Mouse (Mus musculus) hindbrain, embryonic 11.5 days (tissue): ENCODE measurements around the gene Zic5. TPM values are rescaled to one million over a fixed set of nuclear protein-coding genes. Genes with fewer than 3 reads are reported as not detected.

Experiments
- ATAC-seq: fragments of 200-750 bp; cut with Nextera tagmentation; 2 replicates; pipeline ENCODE4 v1.8.0; 2017; ENCODE audit warnings: mild to moderate bottlenecking, moderate TSS enrichment, moderate library complexity; ENCODE audit not compliant: low FRiP score
- DNase-seq: peaks from one replicate; pipeline ENCODE4 v3.0.0-alpha.2; 2015; ENCODE audit warnings: low spot score
- H3K27ac ChIP-seq: fragments of 300-500 bp; sonication (generic); 2 replicates; pipeline ENCODE4 v1.5.1; 2014; ENCODE audit warnings: mild to moderate bottlenecking, low read depth, low read length
- H3K27me3 ChIP-seq: fragments of 300-500 bp; sonication (generic); 2 replicates; pipeline ENCODE4 v1.6.1; 2014; ENCODE audit warnings: mild to moderate bottlenecking, low read length, moderate library complexity, mixed read lengths; ENCODE audit not compliant: control insufficient read depth, insufficient read depth
- H3K36me3 ChIP-seq: fragments of 300-500 bp; sonication (generic); 2 replicates; pipeline ENCODE4 v1.6.1; 2014; ENCODE audit warnings: mild to moderate bottlenecking, low read length, moderate library complexity, mixed read lengths; ENCODE audit not compliant: control insufficient read depth, insufficient read depth
- H3K4me1 ChIP-seq: fragments of 300-500 bp; sonication (generic); replicated peaks from 2 replicates; pipeline ENCODE4 v1.6.1; 2014; ENCODE audit warnings: low read length, mixed read lengths; ENCODE audit not compliant: control insufficient read depth, insufficient read depth
- H3K4me2 ChIP-seq: fragments of 300-500 bp; sonication (generic); replicated peaks from 2 replicates; pipeline ENCODE4 v1.6.1; 2014; ENCODE audit warnings: mild to moderate bottlenecking, low read depth, low read length
- H3K4me3 ChIP-seq: fragments of 300-500 bp; sonication (generic); 2 replicates; pipeline ENCODE4 v1.5.1; 2014; ENCODE audit warnings: low read depth, low read length
- H3K9ac ChIP-seq: fragments of 300-500 bp; sonication (generic); 2 replicates; pipeline ENCODE4 v1.6.1; 2014; ENCODE audit warnings: low read depth, low read length
- H3K9me3 ChIP-seq: fragments of 300-500 bp; sonication (generic); 2 replicates; pipeline ENCODE4 v1.6.1; 2016; ENCODE audit warnings: low read length; ENCODE audit not compliant: control insufficient read depth
- WGBS: fragments of 180-500 bp; shearing (Covaris S2); extraction: QIAGEN DNeasy Blood & Tissue Kit; methylation state at CpG from one replicate; pipeline ENCODE4 v1.1.7; 2014; 5-methylcytosine and 5-hydroxymethylcytosine counted together
- polyA plus RNA-seq: library from polyadenylated mRNA; unstranded; fragments of >200 nt; fragmentation: Nextera tagmentation; extraction: Ambion mirVana; gene quantifications from 2 replicates; pipeline ENCODE4 v1.2.1, GENCODE M21; 2014

Gene Zic5
- polyA plus RNA-seq, 1 experiment from 2014 or later = 20.1 TPM

DNA sequence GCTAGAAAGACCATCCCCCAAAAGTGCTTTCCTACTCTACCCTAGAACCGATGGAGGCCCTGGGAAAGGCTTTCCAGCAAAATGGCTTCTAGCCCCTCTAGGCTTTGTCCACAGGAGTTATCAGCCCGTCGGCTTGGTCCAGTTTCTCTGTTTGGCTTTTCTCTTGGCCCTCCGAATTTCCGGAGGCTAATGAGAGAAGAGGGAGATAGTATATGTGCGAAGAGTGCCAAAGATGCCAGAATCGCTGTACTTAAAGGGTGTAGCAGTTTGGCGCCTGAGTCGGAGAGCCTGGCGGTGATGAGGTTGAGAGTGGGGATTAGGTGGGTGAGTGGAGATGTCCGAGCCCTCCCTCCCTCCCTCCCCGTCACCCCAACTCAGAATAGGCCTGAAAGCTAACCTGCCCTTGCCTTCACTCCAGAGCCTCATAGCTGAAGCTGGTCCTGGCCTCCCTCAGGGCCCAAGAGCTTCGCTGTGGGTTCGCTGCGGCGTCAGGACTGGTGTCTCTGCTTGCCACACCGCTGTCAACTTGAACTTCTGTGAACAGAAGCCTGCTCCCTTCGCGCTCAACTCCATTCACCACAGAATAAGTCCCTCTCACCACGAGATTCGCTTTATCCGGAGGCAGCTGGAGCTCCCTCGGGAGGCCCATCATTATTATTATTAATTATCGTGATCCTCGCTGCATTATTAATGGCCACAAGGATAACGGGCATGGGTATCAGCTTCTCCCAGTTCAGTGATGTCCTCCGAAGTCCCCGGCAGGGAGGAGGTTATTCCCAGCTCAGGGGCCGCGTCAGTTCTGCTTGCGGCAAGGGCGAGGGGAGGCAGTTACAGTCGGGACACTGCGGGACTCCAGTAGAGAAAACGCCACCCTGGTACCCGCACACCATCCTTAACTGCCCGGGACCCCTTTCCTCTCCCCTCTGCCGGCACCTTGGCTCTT, 16.9 kb upstream of the Zic5 start:
- H3K9me3 ChIP-seq = no peaks in the 10 kb centered on the region
- peak overlapping the region; percentile 76 for H3K27ac ChIP-seq
- H3K9ac ChIP-seq = peak overlapping the region; percentile 69
- H3K27me3 ChIP-seq = peaks cover 58% of the 10 kb centered on the region
- peak overlapping the region; percentile 79 for H3K4me3 ChIP-seq
- under 1% methylated on average over 38 of the region's 38 CpGs for WGBS
- H3K4me1 ChIP-seq = peaks cover 2% of the 10 kb centered on the region; the same call in 1 of the 2 replicates
- H3K36me3 ChIP-seq = no peaks in the 10 kb centered on the region
- DNase-seq = peak; percentile 73
- H3K4me2 ChIP-seq = peak overlapping the region; percentile 52
- ATAC-seq = peak; percentile 53

DNA sequence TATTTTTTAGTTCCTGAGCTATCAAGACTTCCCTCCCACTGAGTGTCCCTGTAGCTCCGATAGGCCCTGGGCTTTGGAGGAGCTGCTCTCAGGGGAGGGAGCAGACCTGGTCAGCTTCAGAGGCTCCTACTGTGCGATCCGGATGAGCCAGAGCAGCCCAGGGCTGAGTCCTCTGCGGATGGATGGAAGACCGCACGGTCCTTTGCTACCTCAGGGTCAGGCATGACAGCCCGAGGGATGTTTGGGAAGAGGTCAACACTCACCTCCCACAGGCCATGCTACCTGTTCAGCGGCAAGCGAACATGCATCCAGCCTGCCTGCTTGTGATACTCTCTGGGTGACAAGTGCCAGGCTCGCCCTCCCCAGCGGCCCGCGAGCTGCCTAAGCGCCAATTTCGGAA, 15.7 kb upstream of the Zic5 start:
- ATAC-seq = 0 out of 2 replicates have a peak, but pooled peaks have one; percentile 11
- Histone ChIP-seq H3K4me3 (peak overlapping the region; percentile 79), H3K27ac (peak overlapping the region; percentile 76; the same call in 1 of the 2 replicates), H3K4me2 (peak overlapping the region; percentile 52), H3K36me3 (no peaks in the 10 kb centered on the region), H3K4me1 (peaks cover 2% of the 10 kb centered on the region; the same call in 1 of the 2 replicates), H3K27me3 (peaks cover 53% of the 10 kb centered on the region), H3K9ac (peak overlapping the region; percentile 69), H3K9me3 (no peaks in the 10 kb centered on the region)
- 4% methylated on average over 15 of the region's 15 CpGs for WGBS
- DNase-seq = peak; percentile 68

DNA sequence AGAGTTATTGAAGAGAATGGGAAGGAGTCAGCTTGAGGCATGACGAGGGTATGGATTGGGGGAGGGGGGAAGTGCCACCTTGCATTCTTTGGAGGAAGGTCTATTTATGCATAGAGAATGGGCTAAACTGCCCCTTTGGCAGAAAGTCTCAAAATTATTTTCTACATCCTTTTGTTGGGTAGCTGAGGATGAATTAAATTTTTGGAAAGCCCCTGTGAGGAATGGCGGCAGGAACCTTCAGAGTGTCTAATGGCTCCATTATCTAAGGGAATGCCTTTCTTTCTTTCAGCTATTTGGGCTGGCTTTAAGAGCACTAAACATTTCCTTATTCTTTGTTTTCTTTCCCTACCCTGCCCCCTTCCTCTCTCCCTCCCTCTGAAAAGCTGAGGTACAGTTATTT, 14.9 kb upstream of the Zic5 start:
- DNase-seq = peak; percentile 55
- Histone ChIP-seq H3K27me3 (peaks cover 52% of the 10 kb centered on the region), H3K4me2 (peak overlapping the region; percentile 52), H3K36me3 (no peaks in the 10 kb centered on the region), H3K9ac (peak overlapping the region; percentile 69), H3K27ac (peak overlapping the region; percentile 76; the same call in 1 of the 2 replicates), H3K4me3 (peak overlapping the region; percentile 79), H3K4me1 (peaks cover 2% of the 10 kb centered on the region; the same call in 1 of the 2 replicates), H3K9me3 (no peaks in the 10 kb centered on the region)
- no peak for ATAC-seq
- 4% methylated on average over 2 of the region's 2 CpGs for WGBS

DNA sequence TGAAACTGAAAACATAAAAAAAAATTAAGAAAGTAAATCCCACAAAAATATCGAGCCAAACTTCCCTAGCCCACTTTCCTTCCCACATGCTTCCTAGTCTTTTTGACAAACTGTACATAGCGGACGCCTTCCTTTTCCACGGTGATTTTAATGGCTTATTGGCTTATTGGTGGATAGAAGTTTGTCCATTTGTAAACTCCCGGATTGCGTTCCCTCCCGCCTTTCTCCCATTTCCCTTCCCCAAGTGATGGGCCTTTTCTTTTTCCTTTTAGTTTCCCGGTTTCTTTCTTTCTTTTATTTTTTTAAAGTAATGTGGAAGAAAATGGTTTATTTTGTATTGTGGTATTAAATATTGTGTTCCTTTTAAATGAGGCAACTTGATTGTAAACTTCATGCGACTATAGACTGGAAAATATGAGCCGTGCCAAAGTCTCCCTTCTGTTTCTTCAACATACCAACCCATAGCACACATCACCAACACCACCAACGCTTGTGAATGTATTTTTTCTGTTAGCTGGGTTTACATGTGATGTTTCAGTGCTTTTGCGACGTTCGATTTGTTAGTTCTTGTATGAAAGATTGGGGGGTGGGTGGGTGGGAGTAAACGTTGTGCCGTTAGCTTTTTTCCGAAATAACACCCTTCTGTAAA, 14.1 kb upstream of the Zic5 start:
- peak overlapping the region; percentile 79 for H3K4me3 ChIP-seq
- H3K4me2 ChIP-seq = peak overlapping the region; percentile 36
- H3K36me3 ChIP-seq = no peaks in the 10 kb centered on the region
- peak overlapping the region; percentile 55 for H3K9ac ChIP-seq
- peaks cover 46% of the 10 kb centered on the region for H3K27me3 ChIP-seq
- H3K4me1 ChIP-seq = no peaks in the 10 kb centered on the region; the same call in 1 of the 2 replicates
- H3K9me3 ChIP-seq = no peaks in the 10 kb centered on the region
- H3K27ac ChIP-seq = no peak overlapping the region
- DNase-seq = peak; percentile 50
- ATAC-seq = no peak
- 8% methylated on average over 17 of the region's 17 CpGs for WGBS

DNA sequence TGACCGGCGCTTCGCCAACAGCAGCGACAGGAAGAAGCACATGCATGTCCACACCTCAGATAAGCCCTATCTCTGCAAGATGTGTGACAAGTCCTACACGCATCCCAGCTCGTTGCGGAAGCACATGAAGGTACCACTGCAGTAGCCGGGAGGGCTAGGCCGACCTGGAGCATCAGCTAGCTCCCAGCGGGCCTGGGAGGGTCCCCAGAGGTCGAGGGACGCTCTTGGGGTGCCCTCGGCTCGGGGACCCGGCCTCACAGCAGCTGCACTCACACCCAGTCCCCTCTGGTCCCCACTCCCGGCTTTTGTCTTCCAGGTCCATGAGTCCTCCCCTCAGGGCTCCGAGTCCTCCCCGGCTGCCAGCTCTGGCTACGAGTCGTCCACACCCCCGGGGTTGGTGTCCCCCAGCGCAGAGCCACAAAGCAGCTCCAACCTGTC, 13.1 kb upstream of the Zic5 start:
- Histone ChIP-seq H3K27ac (peak overlapping the region; percentile 97), H3K36me3 (no peaks in the 10 kb centered on the region), H3K9me3 (no peaks in the 10 kb centered on the region), H3K4me2 (peak overlapping the region; percentile 64), H3K9ac (peak overlapping the region; percentile 95), H3K4me3 (peak overlapping the region; percentile 79), H3K27me3 (peaks cover 43% of the 10 kb centered on the region), H3K4me1 (no peaks in the 10 kb centered on the region; the same call in 1 of the 2 replicates)
- DNase-seq (peak; percentile 74), ATAC-seq (no peak)
- 0% methylated on average over 22 of the region's 22 CpGs for WGBS

DNA sequence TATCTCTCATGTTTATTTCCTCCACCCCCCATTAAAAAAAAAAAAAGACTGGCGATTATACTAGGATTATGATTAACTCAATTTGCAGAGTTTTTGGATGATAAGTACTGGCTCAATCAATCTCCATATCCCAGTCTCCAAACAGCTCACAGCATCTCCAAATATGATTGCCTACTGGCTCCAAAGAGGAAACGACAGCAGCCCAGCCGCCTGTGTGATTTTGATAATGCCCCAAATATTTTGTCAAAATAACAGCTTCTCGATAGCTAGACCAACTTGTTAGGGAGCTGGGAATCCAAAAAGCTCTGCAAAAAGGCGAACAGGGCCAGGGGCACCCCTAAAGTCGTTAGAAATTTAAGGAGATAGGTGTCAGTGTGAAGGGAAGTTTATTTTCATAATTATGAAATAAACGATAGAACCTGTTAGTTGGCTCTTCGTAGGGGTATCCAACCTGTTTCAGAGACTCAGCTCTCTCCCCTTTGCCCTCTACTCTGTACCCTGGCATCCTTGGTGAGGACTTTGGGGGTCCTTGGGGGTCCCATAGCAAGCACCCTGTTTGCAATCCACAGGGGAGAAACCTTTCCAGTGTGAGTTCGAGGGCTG, 12.6 kb upstream of the Zic5 start:
- WGBS = 2% methylated on average over 9 of the region's 9 CpGs
- peak; percentile 53 for DNase-seq
- Histone ChIP-seq H3K4me3 (peak overlapping the region; percentile 79), H3K27me3 (peaks cover 45% of the 10 kb centered on the region), H3K27ac (peak overlapping the region; percentile 97), H3K9ac (peak overlapping the region; percentile 95), H3K9me3 (no peaks in the 10 kb centered on the region), H3K4me1 (peaks cover 3% of the 10 kb centered on the region; the same call in 1 of the 2 replicates), H3K36me3 (no peaks in the 10 kb centered on the region), H3K4me2 (peak overlapping the region; percentile 64)
- ATAC-seq = no peak

DNA sequence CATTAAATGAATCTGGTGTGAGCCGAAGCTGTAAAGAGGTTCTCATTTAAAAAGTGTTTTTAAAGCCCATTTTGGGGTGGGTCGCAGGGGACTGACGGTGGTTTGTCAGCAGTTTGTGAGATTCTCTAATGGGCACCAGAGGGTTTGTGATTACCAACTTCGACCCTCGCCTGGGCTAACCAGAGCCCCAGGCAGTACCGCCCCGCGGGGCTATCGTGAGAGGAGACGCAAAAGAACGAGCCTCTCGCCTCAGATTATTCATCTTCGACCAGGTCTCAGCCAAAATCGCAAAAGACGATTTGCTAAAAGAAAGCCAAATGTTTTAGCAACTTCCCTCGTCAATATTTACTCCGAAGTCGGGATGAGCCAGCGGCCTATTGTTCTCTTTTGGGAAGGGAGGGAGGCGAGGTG, 11.8 kb upstream of the Zic5 start:
- WGBS = under 1% methylated on average over 20 of the region's 20 CpGs
- peaks cover 3% of the 10 kb centered on the region; the same call in 1 of the 2 replicates for H3K4me1 ChIP-seq
- peak overlapping the region; percentile 64 for H3K4me2 ChIP-seq

DNA sequence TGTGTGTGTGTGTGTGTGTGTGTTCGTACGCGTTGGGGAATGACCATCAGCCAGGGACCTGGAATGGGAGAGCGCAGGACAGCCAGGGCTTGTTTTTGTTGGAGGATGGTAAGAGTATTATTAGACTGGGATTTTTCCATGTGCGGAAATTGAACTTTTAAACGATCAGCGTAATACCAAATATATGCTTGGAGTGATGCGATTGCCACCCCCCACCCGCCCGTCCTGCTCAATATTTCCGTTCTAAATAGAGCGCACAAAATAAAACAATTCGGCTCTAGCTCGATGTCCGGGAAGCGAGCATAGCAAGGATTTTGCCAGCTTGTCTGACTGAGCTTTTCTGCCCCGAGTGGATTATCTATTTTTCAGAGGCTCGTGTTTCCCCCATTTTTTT, 11.3 kb upstream of the Zic5 start:
- H3K36me3 ChIP-seq = no peaks in the 10 kb centered on the region
- peak overlapping the region; percentile 79 for H3K4me3 ChIP-seq
- peak overlapping the region; percentile 97 for H3K27ac ChIP-seq
- peak overlapping the region; percentile 95 for H3K9ac ChIP-seq
- peaks cover 38% of the 10 kb centered on the region for H3K27me3 ChIP-seq
- ATAC-seq = no peak
- H3K4me1 ChIP-seq = peaks cover 3% of the 10 kb centered on the region; the same call in 1 of the 2 replicates
- DNase-seq = no peak
- no peaks in the 10 kb centered on the region for H3K9me3 ChIP-seq
- under 1% methylated on average over 18 of the region's 18 CpGs for WGBS
- peak overlapping the region; percentile 64 for H3K4me2 ChIP-seq

More for the DNA sequence above, 11.8 kb upstream of the Zic5 start:
- DNase-seq (peak; percentile 71), ATAC-seq (no peak)
- Histone ChIP-seq H3K4me3 (peak overlapping the region; percentile 79), H3K27me3 (peaks cover 42% of the 10 kb centered on the region), H3K9me3 (no peaks in the 10 kb centered on the region), H3K36me3 (no peaks in the 10 kb centered on the region), H3K9ac (peak overlapping the region; percentile 95), H3K27ac (peak overlapping the region; percentile 97)
